Mouse (Mus musculus): ENCODE data around the gene Mlst8. TPM values are rescaled to one million over a fixed set of nuclear protein-coding genes. Genes with fewer than 3 reads are reported as not detected.
A peak's percentile ranks its signal among the peaks of the same experiment; 100 is the strongest.

Gene Mlst8
- 10 to 100 TPM; 35.1 to 35.8 TPM for total RNA-seq (2021)

DNA sequence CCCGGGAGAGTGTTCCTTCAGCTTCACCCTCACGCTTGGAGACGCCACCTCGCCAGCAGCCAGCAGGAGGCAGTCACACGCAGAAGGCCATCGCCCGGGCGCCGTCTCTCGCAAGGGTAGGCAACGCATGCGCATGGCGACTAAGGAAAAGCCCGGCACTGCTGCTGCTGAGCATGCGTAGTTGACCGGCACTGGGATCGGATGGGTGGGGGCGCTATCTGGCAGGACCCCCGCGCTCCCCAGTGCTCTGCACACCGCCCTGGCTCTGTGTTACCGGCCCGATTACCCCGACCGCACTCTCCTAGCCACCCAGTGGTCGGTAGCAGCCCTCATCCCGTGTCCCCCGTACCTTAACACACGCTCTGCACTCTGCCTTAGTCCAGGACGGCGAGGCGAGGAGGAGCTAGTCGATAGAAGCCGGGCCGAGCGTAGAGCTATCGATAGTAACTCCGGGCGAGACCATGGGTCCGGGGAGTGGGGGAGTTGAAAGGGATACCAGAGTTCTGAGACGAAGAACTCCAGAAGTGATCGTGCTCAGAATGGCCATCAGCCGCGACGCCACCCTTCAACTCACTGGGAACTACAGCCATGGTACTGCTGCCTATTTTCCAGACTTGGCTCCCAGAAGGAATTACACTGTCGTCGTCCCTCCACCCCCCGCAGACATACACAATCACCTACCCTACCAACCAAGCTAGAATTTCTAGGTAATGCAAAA, at the start of gene Mlst8:
TSS of gene Mlst8 (minus strand) at position 416 of the 718 bp plus-strand sequence.
- intact Hi-C loops (cut with DNase I), result loop anchor here (5.0 kb wide), 1 partner anchor 33 kb away; no protein-coding TSS in a partner anchor
- DNase-seq (ENCODE audit: low spot score in 2 of 2), result peak; percentile 98

DNA sequence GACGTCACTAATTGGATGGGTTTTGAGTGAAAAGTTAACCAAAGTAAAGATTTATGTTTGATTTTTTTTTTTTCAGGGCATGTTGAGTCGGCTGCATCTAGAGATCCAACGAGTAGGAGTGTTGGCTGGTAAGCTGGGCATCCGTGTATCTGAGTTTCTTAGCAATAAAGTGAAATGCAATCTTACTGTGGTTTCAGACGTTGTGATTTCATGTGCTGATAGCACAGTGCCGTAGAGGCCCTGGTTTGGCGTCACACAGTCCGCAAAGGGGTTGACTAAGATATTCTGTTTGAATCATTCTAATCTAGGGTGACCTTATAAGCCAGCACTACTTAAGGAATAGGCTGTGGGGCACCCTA, 49.7 kb upstream of the Mlst8 start:
- intact Hi-C loops (cut with DNase I), result no loop called here

GRCm38 (mm10) chr17:24527723-24528559, 49.1 kb upstream of the Mlst8 start, which contains the start of gene Traf7:
Gene Traf7, minus strand, starts transcription at chr17:24527938.
- intact Hi-C loops (cut with DNase I), result no loop called here
- DNase-seq (ENCODE audit: low spot score in 2 of 2), result peak; percentile 90 to 93

More for the DNA sequence above, 49.7 kb upstream of the Mlst8 start:
- DNase-seq (ENCODE audit: low spot score in 2 of 2), result no peak

GRCm38 (mm10) chr17:24527315-24527714, 48.4 kb upstream of the Mlst8 start:
- intact Hi-C loops (cut with DNase I), result no loop called here
- no peak for DNase-seq (ENCODE audit: low spot score in 2 of 2)

DNA sequence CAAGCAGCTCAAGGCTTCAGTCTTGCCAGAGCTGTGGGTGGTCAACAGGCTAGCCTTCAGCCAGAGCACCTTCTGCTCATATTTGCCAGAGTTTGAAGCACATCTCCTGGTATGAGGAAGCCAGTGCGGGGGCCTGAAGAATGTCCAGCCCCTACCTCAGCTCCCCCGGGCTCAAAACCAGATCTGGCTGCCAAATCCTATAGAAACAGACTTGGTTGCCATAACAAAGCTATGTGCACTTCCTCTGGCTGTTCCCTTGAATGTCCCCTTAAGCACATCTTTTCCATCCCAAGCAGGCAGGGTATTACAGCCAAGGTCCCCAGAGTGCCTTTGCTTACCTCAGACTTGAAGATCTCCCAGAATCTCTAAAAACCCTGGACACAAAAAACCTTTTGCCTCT, 45.9 kb upstream of the Mlst8 start:
- DNase-seq (ENCODE audit: low spot score in 2 of 2), result no peak
- intact Hi-C loops (cut with DNase I), result no loop called here

- intact Hi-C loops (cut with DNase I), result no loop called here
- DNase-seq (ENCODE audit: low spot score in 2 of 2), result no peak
Measured at GRCm38 (mm10) chr17:24520450-24520849, 41.6 kb upstream of the Mlst8 start.

DNA sequence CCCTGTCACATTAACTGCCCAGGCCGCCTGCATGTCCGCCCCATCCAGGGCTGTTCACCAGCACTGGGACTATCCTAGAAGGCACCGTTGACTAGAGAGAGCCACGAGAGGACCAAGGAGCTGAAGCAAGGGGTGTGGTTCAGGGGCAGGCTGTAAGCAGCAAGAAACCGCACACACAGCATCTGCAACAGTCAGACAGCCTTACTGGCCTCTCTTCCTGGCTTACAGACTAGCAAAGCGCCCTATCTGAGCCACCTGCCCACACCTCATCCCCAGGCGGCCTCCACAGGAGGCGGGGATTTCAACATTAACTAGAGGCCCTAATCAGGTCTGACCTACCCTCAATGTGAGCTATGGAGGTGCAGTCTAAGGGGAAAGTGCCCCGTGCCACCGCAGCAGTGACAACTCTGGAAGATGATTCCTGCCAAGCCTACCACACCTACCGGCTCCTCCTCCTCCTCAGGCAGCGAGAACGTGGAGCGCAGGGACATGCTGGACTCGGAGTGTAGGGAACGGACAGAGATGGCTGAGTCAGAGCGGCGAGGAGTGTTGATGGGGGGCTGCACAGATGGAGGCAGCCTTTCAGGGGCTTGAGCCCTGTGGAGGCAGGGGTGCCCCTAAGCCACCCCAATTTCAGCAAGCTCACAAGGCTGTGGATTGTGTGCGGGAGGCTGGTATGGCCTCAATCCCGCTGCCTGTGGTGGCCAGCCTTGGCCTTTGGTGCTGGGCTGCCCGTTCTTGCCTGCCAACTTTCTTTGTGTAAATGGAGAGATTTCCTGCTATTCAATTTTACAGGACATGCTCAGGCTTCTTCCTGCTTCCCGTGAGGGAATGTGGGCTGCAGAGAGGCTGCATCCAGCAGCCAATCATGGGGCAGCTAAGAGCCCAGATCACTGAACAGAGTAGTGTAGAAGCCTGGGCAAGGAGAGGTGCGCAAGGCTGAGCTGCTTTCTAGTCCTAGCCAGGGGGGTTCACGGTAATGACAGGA, 35.7 kb upstream of the Mlst8 start:
- intact Hi-C loops (cut with DNase I), result loop anchor here (5.0 kb wide), 1 partner anchor 37 kb away; the partner anchor contains the start of gene Mlst8
- DNase-seq (ENCODE audit: low spot score in 2 of 2), result no peak

GRCm38 (mm10) chr17:24513609-24514008, 34.7 kb upstream of the Mlst8 start:
- peak; percentile 63 to 66 for DNase-seq (ENCODE audit: low spot score in 2 of 2)
- intact Hi-C loops (cut with DNase I), result loop anchor here (5.0 kb wide), 1 partner anchor 36 kb away; the partner anchor contains the start of gene Mlst8

DNA sequence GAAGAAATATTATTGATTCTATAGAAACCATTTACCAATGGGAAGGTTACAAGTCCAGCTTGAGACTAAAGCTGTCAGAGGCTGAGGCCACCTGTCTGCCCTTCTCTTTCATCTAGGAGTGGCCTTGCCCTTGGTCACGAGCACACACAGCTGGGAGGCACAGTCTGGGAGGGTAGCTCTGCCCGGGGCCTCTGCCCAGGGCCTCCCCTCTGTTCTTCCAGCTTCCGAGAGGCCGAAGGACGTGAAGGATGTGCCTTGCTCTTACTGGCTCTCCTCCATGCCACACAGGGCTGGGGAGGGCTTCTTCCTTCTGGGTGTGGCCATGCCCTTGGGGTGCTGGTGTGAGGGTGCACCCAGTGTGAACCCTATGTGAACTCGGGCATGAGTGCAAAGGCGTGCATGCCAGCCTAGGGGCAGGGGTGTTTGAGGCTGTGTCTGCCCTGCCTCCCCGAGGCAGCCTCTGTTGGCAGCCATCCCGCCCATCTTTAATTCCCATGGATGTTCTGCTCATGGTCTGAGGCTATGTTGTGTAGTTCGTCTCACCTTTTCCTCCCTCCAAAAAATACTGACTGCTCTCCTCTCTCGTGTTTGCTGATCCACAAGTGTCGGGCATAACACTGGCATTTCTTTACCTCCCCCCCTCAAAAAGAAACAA, 29.1 kb upstream of the Mlst8 start:
- intact Hi-C loops (cut with DNase I), result no loop called here
- no peak for DNase-seq (ENCODE audit: low spot score in 2 of 2)

DNA sequence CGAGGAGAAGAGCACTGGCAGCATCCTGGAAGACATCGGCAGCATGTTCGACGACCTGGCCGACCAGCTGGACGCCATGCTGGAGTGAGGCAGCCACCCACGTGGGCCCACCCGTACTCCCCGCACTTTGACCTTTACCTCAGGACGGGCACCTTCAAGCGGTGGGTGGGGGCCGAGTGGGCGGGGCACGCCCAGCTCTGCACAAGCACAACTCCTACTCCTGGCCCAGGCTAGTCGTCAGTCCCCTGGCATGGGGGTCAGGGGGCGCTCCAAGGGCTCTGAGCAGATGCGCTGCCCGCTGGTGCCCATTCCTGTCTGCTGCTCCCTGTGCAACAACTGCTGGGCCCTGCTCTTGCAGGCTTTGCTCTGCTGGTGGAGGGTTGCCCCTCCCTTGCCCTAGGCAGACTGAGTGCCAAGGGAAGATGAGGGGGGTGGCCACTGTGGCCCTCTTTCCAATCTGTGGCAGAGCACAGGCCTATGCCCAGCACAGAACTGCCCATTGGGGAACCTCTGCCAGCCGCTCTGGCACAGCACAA, 28.3 kb upstream of the Mlst8 start:
- no peak for DNase-seq (ENCODE audit: low spot score in 2 of 2)
- intact Hi-C loops (cut with DNase I), result no loop called here

GRCm38 (mm10) chr17:24506332-24507070, 27.6 kb upstream of the Mlst8 start:
- DNase-seq (ENCODE audit: low spot score in 2 of 2), result peak; percentile 81 to 87
- intact Hi-C loops (cut with DNase I), result no loop called here

DNA sequence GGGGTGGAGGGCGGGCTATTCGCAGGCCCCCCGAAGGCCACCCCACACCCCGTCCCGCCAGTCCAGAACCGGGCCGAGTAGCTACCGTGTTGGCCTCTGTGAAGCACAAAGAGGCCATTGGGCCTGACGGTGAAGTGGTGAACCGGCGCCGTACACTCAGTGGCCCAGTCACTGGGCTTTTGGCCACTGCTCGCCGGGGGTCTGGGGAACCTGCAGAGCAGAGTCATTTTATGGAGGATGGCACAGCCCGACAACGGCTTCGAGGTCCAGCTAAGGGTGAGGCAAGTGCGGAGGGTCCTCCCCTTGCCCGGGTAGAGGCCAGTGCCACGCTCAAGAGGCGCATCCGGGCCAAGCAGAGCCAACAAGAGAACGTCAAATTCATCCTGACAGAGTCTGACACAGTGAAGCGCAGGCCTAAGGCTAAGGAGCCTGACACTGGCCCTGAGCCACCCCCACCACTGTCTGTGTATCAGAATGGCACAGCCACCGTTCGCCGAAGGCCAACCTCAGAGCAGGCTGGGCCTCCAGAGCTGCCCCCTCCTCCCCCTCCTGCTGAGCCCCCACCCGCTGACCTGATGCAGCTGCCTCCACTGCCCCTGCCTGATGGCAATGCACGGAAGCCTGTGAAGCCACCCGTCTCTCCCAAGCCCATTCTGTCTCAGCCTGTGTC, 26.5 kb upstream of the Mlst8 start:
- no peak for DNase-seq (ENCODE audit: low spot score in 2 of 2)
- intact Hi-C loops (cut with DNase I), result no loop called here

DNA sequence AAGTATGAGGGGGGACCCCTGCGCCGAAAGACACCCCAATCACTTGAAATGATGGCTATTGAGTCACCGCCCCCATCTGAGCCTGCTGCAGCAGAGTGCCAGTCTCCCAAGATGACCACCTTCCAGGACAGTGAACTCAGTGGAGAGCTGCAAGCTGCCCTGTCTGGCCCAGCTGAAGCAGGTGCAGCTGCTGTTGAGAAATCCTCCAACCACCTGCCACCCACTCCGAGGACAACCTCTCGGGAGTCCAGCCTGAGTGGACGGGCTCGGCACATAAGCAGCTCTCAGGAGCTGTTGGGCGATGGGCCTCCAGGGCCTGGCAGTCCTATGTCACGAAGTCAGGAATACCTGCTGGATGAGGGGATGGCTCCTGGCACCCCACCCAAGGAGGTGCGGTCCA, 25.2 kb upstream of the Mlst8 start:
- DNase-seq (ENCODE audit: low spot score in 2 of 2), result no peak
- intact Hi-C loops (cut with DNase I), result no loop called here

GRCm38 (mm10) chr17:24502208-24502607, 23.3 kb upstream of the Mlst8 start:
- intact Hi-C loops (cut with DNase I), result no loop called here

GRCm38 (mm10) chr17:24496026-24496425, 17.1 kb upstream of the Mlst8 start:
- no peak for DNase-seq (ENCODE audit: low spot score in 2 of 2)
- intact Hi-C loops (cut with DNase I), result no loop called here

More at GRCm38 (mm10) chr17:24502208-24502607, 23.3 kb upstream of the Mlst8 start:
- no peak for DNase-seq (ENCODE audit: low spot score in 2 of 2)

DNA sequence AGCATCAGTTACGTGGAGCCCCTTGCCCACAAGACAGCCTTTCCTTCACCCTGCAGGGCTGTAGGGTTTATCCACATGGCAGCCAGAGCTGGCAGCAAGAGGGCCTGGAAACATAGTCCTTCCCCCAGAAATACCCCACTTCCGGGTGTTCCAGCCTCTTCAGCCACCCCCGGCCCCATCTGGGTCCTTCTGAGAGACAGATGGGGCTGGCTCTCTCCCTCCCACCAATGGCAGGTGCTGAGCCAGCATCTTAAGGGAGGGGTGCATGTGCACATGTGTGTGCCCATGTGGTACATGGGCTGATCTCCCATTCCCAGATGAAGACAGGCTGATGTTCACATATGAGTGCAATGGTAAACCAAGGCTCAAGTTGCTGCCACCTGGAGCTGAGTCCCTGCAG, 16.6 kb upstream of the Mlst8 start:
- peak; percentile 80 to 84 for DNase-seq (ENCODE audit: low spot score in 2 of 2)
- intact Hi-C loops (cut with DNase I), result no loop called here

GRCm38 (mm10) chr17:24494627-24495335, 15.9 kb upstream of the Mlst8 start:
- DNase-seq (ENCODE audit: low spot score in 2 of 2), result no peak
- intact Hi-C loops (cut with DNase I), result no loop called here
